Mouse (Mus musculus) C2C12 (cell line): Measurements from ENCODE around the gene Gm20388. TPM values are rescaled to one million over a fixed set of nuclear protein-coding genes. Genes with fewer than 3 reads are reported as not detected.

ENCODE experiments used
- H3K27me3 ChIP-seq: one replicate; pipeline ENCODE4 v1.6.1; 2011; ENCODE audit not compliant: control insufficient read depth, insufficient read depth, insufficient read length
- H3K36me3 ChIP-seq: one replicate; pipeline ENCODE4 v1.6.1; 2011; ENCODE audit not compliant: control insufficient read depth, insufficient read depth
- H3K4me3 ChIP-seq: one replicate; pipeline ENCODE4 v1.5.1; 2011; ENCODE audit warnings: mild to moderate bottlenecking, control low read depth; ENCODE audit not compliant: poor library complexity, insufficient read depth, severe bottlenecking
- H3K79me2 ChIP-seq: one replicate; pipeline ENCODE4 v1.6.1; 2011; ENCODE audit not compliant: control insufficient read depth, insufficient read depth
- H3K79me3 ChIP-seq: one replicate; pipeline ENCODE4 v1.6.1; 2011; ENCODE audit warnings: low read depth, control low read depth
- H3ac ChIP-seq: one replicate; pipeline ENCODE3; 2011; ENCODE audit warnings: low read depth; ENCODE audit not compliant: control insufficient read depth, insufficient read length
- CEBPB ChIP-seq: IDR thresholded peaks from one replicate; pipeline ENCODE4 v1.6.1; 2011; ENCODE audit warnings: low read depth, mild to moderate bottlenecking, control low read depth, moderate library complexity
- CTCF ChIP-seq: IDR thresholded peaks from one replicate; pipeline ENCODE4 v1.5.1; 2011; ENCODE audit not compliant: control insufficient read depth, insufficient read depth, insufficient read length
- FOSL1 ChIP-seq: IDR thresholded peaks from one replicate; pipeline ENCODE4 v1.8.0; 2011; ENCODE audit warnings: mild to moderate bottlenecking, low read length; ENCODE audit not compliant: poor library complexity, insufficient read depth, severe bottlenecking
- MAX ChIP-seq: IDR thresholded peaks from one replicate; pipeline ENCODE4 v1.6.1; 2011; ENCODE audit warnings: mild to moderate bottlenecking, control low read depth
- MYOD1 ChIP-seq: IDR thresholded peaks from one replicate; pipeline ENCODE4 v1.6.1; 2011; ENCODE audit warnings: low read depth; ENCODE audit not compliant: control insufficient read depth, insufficient read length
- MYOG ChIP-seq: IDR thresholded peaks from one replicate; pipeline ENCODE4 v1.6.1; 2011; ENCODE audit not compliant: control insufficient read depth, insufficient read length; ENCODE audit errors: extremely low read depth
- USF1 ChIP-seq: IDR thresholded peaks from one replicate; pipeline ENCODE4 v1.6.1; 2011; ENCODE audit warnings: low read depth, mild to moderate bottlenecking, control low read depth, moderate library complexity
- polyA plus RNA-seq: library from polyadenylated mRNA; unstranded; fragments of >200 nt; fragmentation: generic; extraction: Trizol; gene quantifications from one replicate; pipeline ENCODE4 v1.2.1, GENCODE M21; 2012; ENCODE audit warnings: missing spikeins

Gene Gm20388
- polyA plus RNA-seq, 1 experiment = 15.0 TPM

- no peaks in the 10 kb centered on the region for H3K79me2 ChIP-seq
- peaks cover 3% of the 10 kb centered on the region for H3K27me3 ChIP-seq
- TF ChIP-seq FOSL1 (no peak), USF1 (no peak), CTCF (no peak), MAX (no peak), CEBPB (no peak), MYOG (no peak), MYOD1 (no peak)
These were observed 2515.5 kb downstream of the Gm20388 start for GRCm38 (mm10) chr8:122426145-122426544.

GRCm38 (mm10) chr8:122427607-122428006 lies 2517.0 kb downstream of the Gm20388 start:
- peaks cover 3% of the 10 kb centered on the region for H3K27me3 ChIP-seq
- H3K36me3 ChIP-seq = no peaks in the 10 kb centered on the region
- TF ChIP-seq CEBPB = no peak
- no peak for TF ChIP-seq MYOG
- no peak for TF ChIP-seq USF1
- TF ChIP-seq CTCF = no peak
- TF ChIP-seq FOSL1 = no peak
- TF ChIP-seq MYOD1 = no peak
- TF ChIP-seq MAX = no peak
- no peaks in the 10 kb centered on the region for H3K79me3 ChIP-seq
- no peaks in the 10 kb centered on the region for H3K79me2 ChIP-seq
- H3K4me3 ChIP-seq = no peak overlapping the region
- H3ac ChIP-seq = no peak overlapping the region

More at GRCm38 (mm10) chr8:122426145-122426544, 2515.5 kb downstream of the Gm20388 start:
- no peak overlapping the region for H3ac ChIP-seq
- no peaks in the 10 kb centered on the region for H3K36me3 ChIP-seq
- no peak overlapping the region for H3K4me3 ChIP-seq
- H3K79me3 ChIP-seq = no peaks in the 10 kb centered on the region

GRCm38 (mm10) chr8:122428163-122428562 lies 2517.5 kb downstream of the Gm20388 start:
- peaks cover 3% of the 10 kb centered on the region for H3K27me3 ChIP-seq
- no peaks in the 10 kb centered on the region for H3K79me3 ChIP-seq
- no peak for TF ChIP-seq CTCF
- no peak for TF ChIP-seq FOSL1
- TF ChIP-seq CEBPB = no peak
- no peak for TF ChIP-seq USF1
- no peak for TF ChIP-seq MYOD1
- TF ChIP-seq MYOG = no peak
- TF ChIP-seq MAX = no peak
- no peak overlapping the region for H3K4me3 ChIP-seq
- H3ac ChIP-seq = no peak overlapping the region
- no peaks in the 10 kb centered on the region for H3K36me3 ChIP-seq
- H3K79me2 ChIP-seq = no peaks in the 10 kb centered on the region

- TF ChIP-seq USF1 (no peak), MYOG (no peak), CEBPB (no peak)
- no peaks in the 10 kb centered on the region for H3K79me2 ChIP-seq
These were observed 2519.5 kb downstream of the Gm20388 start for GRCm38 (mm10) chr8:122430058-122430636.

GRCm38 (mm10) chr8:122430646-122431045 lies 2520.0 kb downstream of the Gm20388 start:
- peaks cover 3% of the 10 kb centered on the region for H3K27me3 ChIP-seq
- TF ChIP-seq CTCF = no peak
- no peak for TF ChIP-seq MYOD1
- TF ChIP-seq MYOG = no peak
- no peak for TF ChIP-seq FOSL1
- TF ChIP-seq MAX = no peak
- no peak for TF ChIP-seq CEBPB
- no peak for TF ChIP-seq USF1
- H3K79me3 ChIP-seq = no peaks in the 10 kb centered on the region
- H3ac ChIP-seq = no peak overlapping the region
- H3K36me3 ChIP-seq = no peaks in the 10 kb centered on the region
- no peak overlapping the region for H3K4me3 ChIP-seq
- H3K79me2 ChIP-seq = no peaks in the 10 kb centered on the region

More at GRCm38 (mm10) chr8:122430058-122430636, 2519.5 kb downstream of the Gm20388 start:
- Histone ChIP-seq H3ac (no peak overlapping the region), H3K36me3 (no peaks in the 10 kb centered on the region), H3K79me3 (no peaks in the 10 kb centered on the region), H3K27me3 (peaks cover 3% of the 10 kb centered on the region), H3K4me3 (no peak overlapping the region)
